Mouse (Mus musculus): ENCODE measurements around the gene Afmid. TPM values are rescaled to one million over a fixed set of nuclear protein-coding genes. Genes with fewer than 3 reads are reported as not detected.

The Afmid gene
- 6.8 and 7.3 TPM in 2 replicates for total RNA-seq (2012; rRNA removed)
- 5.0 and 5.7 TPM in 2 replicates for total RNA-seq (2014; rRNA removed)
- polyA plus RNA-seq (2012; ENCODE audit: insufficient read length, low read depth) = 7.1 and 7.5 TPM in 2 replicates

- H3K36me3 ChIP-seq (replicated peaks in 1 of 2; ENCODE audit: control insufficient read depth in 1 of 2, insufficient read depth in 1 of 2, low read length in 1 of 2) = peaks cover 30 to 43% of the 10 kb centered on the region in 2 experiments
- peak within 1 kb of the TSS; percentile 64 to 77 (median 65) for H3K4me3 ChIP-seq (replicated peaks in 1 of 3; ENCODE audit: low read depth in 2 of 3, low read length in 2 of 3, poor library complexity in 1 of 3)
- dilution Hi-C loops (cut with MboI; ENCODE audit: extremely low pct_ligation_motif_present, extremely low pct_unique_long_range_greater_than_20kb, low sequenced_read_pairs) = no loop called here
- no peaks in the 10 kb centered on the region for H3K9me3 ChIP-seq (replicated peaks; ENCODE audit: low read length)
- TF ChIP-seq MEF2A (IDR thresholded peaks at IDR 0.05; ENCODE audit: borderline replicate concordance, low read depth, low read length) (peak; percentile 56; the same call in 1 of the 2 replicates), POLR2A (IDR thresholded peaks at IDR 0.05; ENCODE audit: low read depth, low read length) (peak; percentile 90), TCF12 (IDR thresholded peaks at IDR 0.05; ENCODE audit: low read depth, low read length) (peak; percentile 64), ELF1 (IDR thresholded peaks at IDR 0.05; ENCODE audit: low read depth, low read length) (peak; percentile 36; the same call in 1 of the 2 replicates), MYC (IDR thresholded peaks at IDR 0.05; ENCODE audit: low read depth, low read length) (peak; percentile 53; the same call in 1 of the 2 replicates), PAX5 (IDR thresholded peaks at IDR 0.05; ENCODE audit: low read length) (no peak), UBTF (IDR thresholded peaks at IDR 0.05; ENCODE audit: low read depth, low read length) (no peak), USF1 (IDR thresholded peaks at IDR 0.05; ENCODE audit: low read depth, low read length) (no peak), SIN3A (IDR thresholded peaks at IDR 0.05; ENCODE audit: low read length) (peak; percentile 95; the same call in 1 of the 2 replicates), E2F4 (IDR thresholded peaks at IDR 0.05; ENCODE audit: insufficient replicate concordance, low read depth, low read length) (peak; percentile 98), POLR2AphosphoS2 (IDR thresholded peaks at IDR 0.05; ENCODE audit: low read depth, low read length) (no peak; the same call in 1 of the 2 replicates), TBP (conservative IDR thresholded peaks at IDR 0.05; ENCODE audit: low read depth, low read length) (peak; percentile 86), IRF4 (IDR thresholded peaks at IDR 0.05; ENCODE audit: low read depth, low read length) (peak; percentile 66; the same call in 1 of the 2 replicates), HCFC1 (IDR thresholded peaks at IDR 0.05; ENCODE audit: low read depth, low read length) (peak; percentile 69)
- no peaks in the 10 kb centered on the region for H3K27me3 ChIP-seq (replicated peaks)
- in situ Hi-C loops (cut with MboI; ENCODE audit: low pct_ligation_motif_present, low pct_unique_long_range_greater_than_20kb, low sequenced_read_pairs) = loop anchor here (5.0 to 10.0 kb wide), 3 partner anchors 33 to 351 kb away; no protein-coding TSS in a partner anchor
- peak within 1 kb of the TSS; percentile 94 for H3K27ac ChIP-seq (ENCODE audit: insufficient read depth, low read depth)
- H3K9ac ChIP-seq (ENCODE audit: insufficient read depth, low read depth) = peak within 1 kb of the TSS; percentile 85
- peaks cover 14 to 57% of the 10 kb centered on the region in 2 experiments for H3K4me1 ChIP-seq (ENCODE audit: control insufficient read depth in 1 of 2, insufficient read depth in 2 of 2)
- DNase-seq (ENCODE audit: extremely low read depth) = peak; percentile 97
- peak within 1 kb of the TSS; percentile 89 for H3K4me2 ChIP-seq (ENCODE audit: insufficient read depth, low read depth, poor library complexity, severe bottlenecking)
- H3K79me2 ChIP-seq (replicated peaks; ENCODE audit: control insufficient read depth, extremely low read depth, insufficient read depth, poor library complexity, severe bottlenecking) = peaks cover 51% of the 10 kb centered on the region
Measured at GRCm38 (mm10) chr11:117825333-117826101, at the start of gene Afmid, which contains the start of gene Tk1. Gene Afmid (plus strand): TSS chr11:117825924. Gene Tk1 (minus strand): TSS chr11:117826092.

- no peak overlapping the region for H3K9ac ChIP-seq (ENCODE audit: insufficient read depth, low read depth)
- H3K36me3 ChIP-seq (replicated peaks in 1 of 2; ENCODE audit: control insufficient read depth in 1 of 2, insufficient read depth in 1 of 2, low read length in 1 of 2) = peaks cover 57 to 74% of the 10 kb centered on the region in 2 experiments
- no peak overlapping the region for H3K27ac ChIP-seq (ENCODE audit: insufficient read depth, low read depth)
- no peaks in the 10 kb centered on the region for H3K79me2 ChIP-seq (replicated peaks; ENCODE audit: control insufficient read depth, extremely low read depth, insufficient read depth, poor library complexity, severe bottlenecking)
- DNase-seq (ENCODE audit: extremely low read depth) = no peak
- 0 out of 2 replicates have a peak, but pooled peaks have one; percentile 5 for TF ChIP-seq TCF12 (IDR thresholded peaks at IDR 0.05; ENCODE audit: low read depth, low read length)
- no peak for TF ChIP-seq MYC (IDR thresholded peaks at IDR 0.05; ENCODE audit: low read depth, low read length)
- TF ChIP-seq KAT2A (IDR thresholded peaks at IDR 0.05; ENCODE audit: insufficient replicate concordance, low read length) = no peak
- no peak overlapping the region for H3K4me3 ChIP-seq (replicated peaks in 1 of 3; ENCODE audit: low read depth in 2 of 3, low read length in 2 of 3, poor library complexity in 1 of 3)
- in situ Hi-C loops (cut with MboI; ENCODE audit: low pct_ligation_motif_present, low pct_unique_long_range_greater_than_20kb, low sequenced_read_pairs) (no loop called here), dilution Hi-C loops (cut with MboI; ENCODE audit: extremely low pct_ligation_motif_present, extremely low pct_unique_long_range_greater_than_20kb, low sequenced_read_pairs) (no loop called here)
- no peak overlapping the region for H3K4me2 ChIP-seq (ENCODE audit: insufficient read depth, low read depth, poor library complexity, severe bottlenecking)
- peaks cover 13 to 65% of the 10 kb centered on the region in 2 experiments for H3K4me1 ChIP-seq (ENCODE audit: control insufficient read depth in 1 of 2, insufficient read depth in 2 of 2)
- H3K9me3 ChIP-seq (replicated peaks; ENCODE audit: low read length) = no peaks in the 10 kb centered on the region
- H3K27me3 ChIP-seq (replicated peaks) = no peaks in the 10 kb centered on the region
Measured at GRCm38 (mm10) chr11:117776085-117776792, 49.5 kb upstream of the Afmid start.
